Mouse (Mus musculus) neural tube, embryonic 15.5 days (tissue): ENCODE data around the gene Ociad2. TPM values are rescaled to one million over a fixed set of nuclear protein-coding genes. Genes with fewer than 3 reads are reported as not detected.
"Not testable (repeated sequence)": the region's sequence is repeated elsewhere in the genome, so short reads cannot be mapped to it uniquely, and the experiment has no call there.

ENCODE experiments used
- ATAC-seq: fragments of 200-750 bp; cut with Nextera tagmentation; 2 replicates; pipeline ENCODE4 v1.8.0; 2017; ENCODE audit warnings: mild to moderate bottlenecking, moderate TSS enrichment, moderate library complexity; ENCODE audit not compliant: low FRiP score
- H3K27ac ChIP-seq: fragments of 300-500 bp; sonication (generic); replicated peaks from 2 replicates; pipeline ENCODE4 v1.5.1; 2015; ENCODE audit warnings: mild to moderate bottlenecking, inconsistent platforms
- H3K27me3 ChIP-seq: fragments of 300-500 bp; sonication (generic); replicated peaks from 2 replicates; pipeline ENCODE4 v1.6.1; 2015; ENCODE audit warnings: inconsistent platforms
- H3K36me3 ChIP-seq: fragments of 300-500 bp; sonication (generic); 2 replicates; pipeline ENCODE4 v1.6.1; 2015; ENCODE audit warnings: inconsistent platforms
- H3K4me1 ChIP-seq: fragments of 300-500 bp; sonication (generic); 2 replicates; pipeline ENCODE4 v1.6.1; 2015; ENCODE audit warnings: inconsistent platforms
- H3K4me2 ChIP-seq: fragments of 300-500 bp; sonication (generic); 2 replicates; pipeline ENCODE4 v1.6.1; 2015; ENCODE audit warnings: inconsistent platforms, mild to moderate bottlenecking, moderate library complexity
- H3K4me3 ChIP-seq: fragments of 300-500 bp; sonication (generic); replicated peaks from 2 replicates; pipeline ENCODE4 v1.5.1; 2015; ENCODE audit warnings: mild to moderate bottlenecking, inconsistent platforms
- H3K9ac ChIP-seq: fragments of 300-500 bp; sonication (generic); replicated peaks from 2 replicates; pipeline ENCODE4 v1.6.1; 2015; ENCODE audit warnings: mild to moderate bottlenecking, inconsistent platforms
- H3K9me3 ChIP-seq: fragments of 300-500 bp; sonication (generic); replicated peaks from 2 replicates; pipeline ENCODE4 v1.6.1; 2016; ENCODE audit warnings: inconsistent platforms
- WGBS: fragments of 180-500 bp; shearing (Covaris S2); methylation state at CpG from one replicate; pipeline ENCODE4 v1.1.7; 2015; ENCODE audit warnings: mixed read lengths; 5-methylcytosine and 5-hydroxymethylcytosine counted together
- polyA plus RNA-seq: library from polyadenylated mRNA; unstranded; fragments of >200 nt; fragmentation: Nextera tagmentation; extraction: Ambion mirVana; gene quantifications from 2 replicates; pipeline ENCODE4 v1.2.1, GENCODE M21; 2015

Gene Ociad2
- polyA plus RNA-seq, 1 experiment from 2014 or later = 25.4 TPM

DNA sequence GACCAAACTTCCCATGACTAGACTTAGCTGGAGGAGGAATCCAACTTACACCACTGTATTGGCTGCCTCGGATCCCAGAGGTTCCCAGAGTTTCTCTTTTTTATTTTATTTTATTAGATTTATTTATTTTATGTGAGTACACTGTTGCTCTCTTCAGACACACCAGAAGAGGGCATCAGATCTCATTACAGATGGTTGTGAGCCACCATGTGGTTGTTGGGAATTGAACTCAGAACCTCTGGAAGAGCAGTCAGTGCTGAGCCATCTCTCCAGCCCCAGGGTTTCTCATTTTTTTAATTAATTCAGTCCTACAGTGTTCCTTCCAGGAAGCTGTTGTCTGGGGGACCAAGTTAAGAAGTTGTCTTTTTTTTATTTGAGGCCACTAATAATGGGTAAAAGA, 18.1 kb downstream of the Ociad2 start:
- not testable (repeated sequence) for H3K27me3 ChIP-seq, ATAC-seq, H3K4me1 ChIP-seq, H3K9me3 ChIP-seq, H3K4me2 ChIP-seq, H3K27ac ChIP-seq, H3K9ac ChIP-seq, H3K4me3 ChIP-seq, H3K36me3 ChIP-seq
- 100% methylated on average over 1 of the region's 1 CpGs for WGBS

DNA sequence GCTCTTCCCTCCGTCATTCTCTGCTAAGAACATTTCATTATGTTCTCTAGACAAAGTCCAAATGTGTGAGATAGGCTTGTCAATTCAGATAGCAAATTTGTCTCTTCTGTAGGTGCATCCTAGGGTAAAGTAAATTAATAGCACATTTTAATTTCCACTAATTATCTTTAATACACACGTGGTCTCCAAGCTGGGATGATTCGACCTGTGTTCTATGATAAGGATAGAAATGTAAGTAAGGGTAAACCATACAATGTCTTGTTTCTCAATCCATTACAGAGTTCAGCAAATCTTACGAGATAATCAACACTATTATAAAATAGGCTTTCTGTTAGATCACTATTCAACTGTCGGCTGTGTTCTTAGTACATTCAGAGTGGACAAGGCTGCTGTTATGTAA, 21.5 kb downstream of the Ociad2 start:
- no peak overlapping the region for H3K27ac ChIP-seq
- H3K27me3 ChIP-seq = no peaks in the 10 kb centered on the region
- no peaks in the 10 kb centered on the region for H3K9me3 ChIP-seq
- H3K4me1 ChIP-seq = no peaks in the 10 kb centered on the region
- no peak for ATAC-seq
- no peak overlapping the region for H3K4me3 ChIP-seq
- no peak overlapping the region for H3K9ac ChIP-seq
- H3K4me2 ChIP-seq = no peak overlapping the region
- peaks cover 23% of the 10 kb centered on the region for H3K36me3 ChIP-seq
- 92% methylated on average over 5 of the region's 5 CpGs for WGBS

- Histone ChIP-seq H3K4me2 (no peak overlapping the region), H3K9me3 (no peaks in the 10 kb centered on the region), H3K4me1 (no peaks in the 10 kb centered on the region), H3K27ac (no peak overlapping the region), H3K36me3 (peaks cover 54% of the 10 kb centered on the region), H3K9ac (no peak overlapping the region), H3K4me3 (no peak overlapping the region), H3K27me3 (no peaks in the 10 kb centered on the region)
- WGBS = 97% methylated on average over 2 of the region's 2 CpGs
- no peak for ATAC-seq
Observed at GRCm38 (mm10) chr5:73314654-73315053, 26.2 kb downstream of the Ociad2 start.

DNA sequence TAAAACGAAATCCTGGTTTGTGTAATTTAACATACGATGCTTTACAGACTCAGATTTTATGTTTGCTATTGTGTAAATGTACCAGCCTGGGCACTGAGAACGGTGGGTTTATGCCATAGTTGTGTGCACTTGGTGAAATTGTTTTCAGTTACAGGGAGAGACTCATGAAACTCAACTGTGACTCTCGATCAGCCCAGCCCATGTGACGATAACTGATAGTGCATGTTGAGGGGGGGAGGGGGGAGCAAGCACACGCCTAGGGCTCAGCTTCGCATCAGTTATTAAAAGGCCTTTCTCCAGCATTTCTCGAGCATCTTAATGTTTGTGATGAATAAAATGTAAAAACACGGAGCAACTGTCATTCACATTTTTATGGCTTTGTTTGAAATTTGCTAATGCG, 27.2 kb downstream of the Ociad2 start:
- peaks cover 61% of the 10 kb centered on the region for H3K36me3 ChIP-seq
- no peaks in the 10 kb centered on the region for H3K9me3 ChIP-seq
- no peaks in the 10 kb centered on the region for H3K4me1 ChIP-seq
- H3K4me3 ChIP-seq = no peak overlapping the region
- H3K4me2 ChIP-seq = no peak overlapping the region
- no peak for ATAC-seq
- H3K27ac ChIP-seq = no peak overlapping the region
- WGBS = 95% methylated on average over 10 of the region's 10 CpGs
- H3K9ac ChIP-seq = no peak overlapping the region
- no peaks in the 10 kb centered on the region for H3K27me3 ChIP-seq

DNA sequence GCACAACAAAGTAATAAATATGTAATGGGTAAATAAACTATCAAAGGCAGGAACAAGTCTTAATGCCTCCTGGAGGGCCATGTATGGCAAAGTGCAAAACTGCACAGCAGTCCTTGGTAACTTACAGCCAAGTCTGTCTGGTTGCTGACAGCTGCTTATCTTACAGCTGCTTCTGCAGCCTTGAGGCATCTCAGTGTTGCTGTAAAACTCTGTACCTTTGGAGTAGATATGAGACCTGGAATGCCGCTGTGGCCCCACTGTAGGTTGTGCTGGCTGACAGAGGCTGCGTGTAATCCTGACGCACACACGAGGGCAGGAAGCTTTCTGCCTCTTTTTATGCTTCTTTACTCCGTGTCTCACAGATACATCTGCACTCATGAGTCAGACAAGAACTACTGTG, 29.4 kb downstream of the Ociad2 start:
- Histone ChIP-seq H3K27ac (no peak overlapping the region), H3K4me3 (no peak overlapping the region), H3K27me3 (no peaks in the 10 kb centered on the region), H3K4me2 (no peak overlapping the region), H3K9ac (no peak overlapping the region), H3K9me3 (no peaks in the 10 kb centered on the region), H3K4me1 (no peaks in the 10 kb centered on the region), H3K36me3 (peaks cover 77% of the 10 kb centered on the region)
- ATAC-seq = no peak
- 96% methylated on average over 5 of the region's 5 CpGs for WGBS

DNA sequence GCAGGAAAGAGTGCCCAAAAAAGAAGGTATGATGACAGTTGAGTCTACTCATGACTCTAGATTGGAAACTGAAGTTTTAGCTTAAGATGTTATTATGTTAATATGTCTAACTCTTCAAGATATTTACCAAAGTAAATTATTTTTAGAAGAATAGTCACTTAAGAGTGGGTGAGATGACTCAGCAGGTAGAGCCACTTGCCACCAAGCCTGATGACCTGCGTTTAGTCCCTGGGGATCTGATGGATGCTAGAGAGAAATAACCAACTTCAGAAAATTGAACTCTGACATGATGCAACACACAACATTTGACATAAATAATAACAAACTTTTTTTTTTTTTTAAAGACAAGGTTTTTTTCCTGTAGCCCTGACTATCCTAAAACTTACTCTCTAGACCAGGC, 30.4 kb downstream of the Ociad2 start:
- H3K4me1 ChIP-seq = no peaks in the 10 kb centered on the region

DNA sequence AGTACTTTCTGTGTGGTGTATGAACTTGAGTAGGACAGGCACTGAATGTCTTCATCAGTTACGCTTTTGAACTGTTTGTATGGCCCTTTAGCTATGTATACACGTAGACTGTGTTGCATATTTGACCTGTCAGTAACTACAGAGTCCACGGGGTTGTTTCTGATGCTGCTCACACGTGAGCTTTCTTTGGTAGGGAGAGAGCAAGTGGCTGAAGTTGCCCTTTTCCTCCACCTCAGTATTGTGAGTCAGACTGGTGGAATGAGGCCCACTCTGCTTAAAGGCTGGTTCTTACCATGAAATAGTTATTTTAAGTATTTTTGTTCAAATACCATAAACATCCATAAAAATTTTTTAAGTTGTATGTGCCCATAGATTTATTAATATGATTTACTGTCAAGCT, 31.3 kb downstream of the Ociad2 start:
- Histone ChIP-seq H3K4me1 (no peaks in the 10 kb centered on the region), H3K9ac (no peak overlapping the region), H3K36me3 (peaks cover 72% of the 10 kb centered on the region), H3K27ac (no peak overlapping the region), H3K27me3 (no peaks in the 10 kb centered on the region), H3K4me3 (no peak overlapping the region), H3K9me3 (no peaks in the 10 kb centered on the region), H3K4me2 (no peak overlapping the region)
- 92% methylated on average over 4 of the region's 4 CpGs for WGBS
- no peak for ATAC-seq

More for the DNA sequence above, 30.4 kb downstream of the Ociad2 start:
- Histone ChIP-seq H3K27ac (no peak overlapping the region), H3K9me3 (no peaks in the 10 kb centered on the region), H3K4me3 (no peak overlapping the region), H3K27me3 (no peaks in the 10 kb centered on the region), H3K36me3 (peaks cover 75% of the 10 kb centered on the region), H3K9ac (no peak overlapping the region), H3K4me2 (no peak overlapping the region)
- 92% methylated on average over 1 of the region's 1 CpGs for WGBS
- ATAC-seq = no peak

GRCm38 (mm10) chr5:73307297-73307696, 33.5 kb downstream of the Ociad2 start:
- Histone ChIP-seq H3K4me3 (no peak overlapping the region), H3K9me3 (no peaks in the 10 kb centered on the region), H3K27ac (no peak overlapping the region), H3K27me3 (no peaks in the 10 kb centered on the region), H3K9ac (no peak overlapping the region), H3K4me2 (no peak overlapping the region), H3K36me3 (peaks cover 64% of the 10 kb centered on the region), H3K4me1 (no peaks in the 10 kb centered on the region)
- no peak for ATAC-seq
- WGBS = 95% methylated on average over 3 of the region's 3 CpGs

GRCm38 (mm10) chr5:73306486-73306885, 34.3 kb downstream of the Ociad2 start:
- no peak overlapping the region for H3K27ac ChIP-seq
- 93% methylated on average over 6 of the region's 6 CpGs for WGBS
- H3K9me3 ChIP-seq = no peaks in the 10 kb centered on the region
- H3K36me3 ChIP-seq = peaks cover 69% of the 10 kb centered on the region
- no peaks in the 10 kb centered on the region for H3K4me1 ChIP-seq
- H3K4me3 ChIP-seq = no peak overlapping the region
- ATAC-seq = no peak
- H3K27me3 ChIP-seq = no peaks in the 10 kb centered on the region
- no peak overlapping the region for H3K9ac ChIP-seq
- H3K4me2 ChIP-seq = no peak overlapping the region

- Histone ChIP-seq H3K4me1 (no peaks in the 10 kb centered on the region), H3K4me3 (no peak overlapping the region), H3K9me3 (no peaks in the 10 kb centered on the region), H3K27me3 (no peaks in the 10 kb centered on the region), H3K4me2 (no peak overlapping the region), H3K9ac (no peak overlapping the region), H3K27ac (no peak overlapping the region), H3K36me3 (peaks cover 73% of the 10 kb centered on the region)
- WGBS = 92% methylated on average over 12 of the region's 12 CpGs
- ATAC-seq = no peak
Observed at GRCm38 (mm10) chr5:73304507-73304906, 36.3 kb downstream of the Ociad2 start.

GRCm38 (mm10) chr5:73301601-73302307, 39.1 kb downstream of the Ociad2 start:
- H3K27ac ChIP-seq = no peak overlapping the region
- H3K9ac ChIP-seq = no peak overlapping the region
- H3K4me1 ChIP-seq = no peaks in the 10 kb centered on the region
- no peaks in the 10 kb centered on the region for H3K27me3 ChIP-seq
- ATAC-seq = no peak
- no peak overlapping the region for H3K4me3 ChIP-seq
- WGBS = 92% methylated on average over 7 of the region's 7 CpGs
- no peaks in the 10 kb centered on the region for H3K9me3 ChIP-seq
- H3K4me2 ChIP-seq = no peak overlapping the region
- peaks cover 60% of the 10 kb centered on the region for H3K36me3 ChIP-seq

DNA sequence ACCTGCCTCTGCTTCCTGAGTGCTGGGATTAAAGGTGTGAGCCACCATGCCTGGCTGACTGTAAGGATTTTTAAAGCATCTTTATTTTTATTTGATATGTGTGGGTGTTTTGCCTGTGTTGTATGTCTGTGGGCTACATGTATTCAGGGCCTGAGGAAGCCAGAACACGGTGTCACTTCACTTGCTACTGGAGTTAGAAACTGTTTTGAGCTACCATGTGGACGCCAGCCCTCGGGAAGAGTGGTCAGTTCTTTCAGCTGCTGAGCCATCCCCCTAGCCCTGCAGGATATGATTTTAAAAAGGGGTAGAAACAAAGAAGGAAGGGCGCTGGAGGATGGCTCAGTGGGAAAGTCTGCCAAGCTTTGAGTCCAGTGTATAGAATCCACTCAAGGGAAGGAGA, 44.9 kb downstream of the Ociad2 start:
- Histone ChIP-seq H3K4me1 (peaks cover 18% of the 10 kb centered on the region), H3K4me3 (no peak overlapping the region), H3K27ac (no peak overlapping the region), H3K36me3 (peaks cover 33% of the 10 kb centered on the region), H3K4me2 (no peak overlapping the region), H3K27me3 (no peaks in the 10 kb centered on the region), H3K9me3 (no peaks in the 10 kb centered on the region), H3K9ac (no peak overlapping the region)
- no peak for ATAC-seq
- 89% methylated on average over 4 of the region's 4 CpGs for WGBS
